Mouse (Mus musculus): ENCODE measurements around the gene Mto1. TPM values are rescaled to one million over a fixed set of nuclear protein-coding genes. Genes with fewer than 3 reads are reported as not detected.
"Not testable (repeated sequence)": the region's sequence is repeated elsewhere in the genome, so short reads cannot be mapped to it uniquely, and the experiment has no call there.

The Mto1 gene
- total RNA-seq, 2 experiments from 2014 or later: 24.5 to 25.5 TPM

DNA sequence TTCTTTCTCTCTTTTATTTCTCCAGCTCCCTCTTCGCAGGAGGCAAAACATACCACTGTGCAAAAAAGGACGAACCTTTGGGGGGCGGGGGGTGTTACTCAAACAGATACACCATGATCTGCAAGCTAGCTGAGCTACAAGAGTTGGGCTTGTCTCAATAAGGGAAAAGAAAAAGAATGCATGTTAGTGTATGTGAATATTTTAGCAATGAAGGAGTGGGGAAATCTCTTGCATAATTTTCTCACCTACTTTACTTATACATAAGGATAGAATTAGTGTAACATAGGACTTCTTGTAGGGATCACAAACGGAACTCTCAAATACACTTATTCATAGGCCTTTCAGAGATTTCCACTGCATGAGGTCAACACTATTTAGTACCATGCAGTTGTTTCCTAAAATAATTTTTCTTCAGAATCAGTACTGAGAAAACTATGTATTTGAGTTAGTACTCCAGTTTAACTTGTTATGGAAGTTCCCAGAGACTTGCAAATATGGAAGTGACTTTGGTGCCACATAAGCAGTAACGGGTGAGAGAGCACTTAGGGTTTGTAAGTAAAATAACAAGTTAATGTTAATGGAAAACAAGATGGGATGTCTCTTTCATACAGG is 26.9 kb downstream of the Mto1 start:
- intact Hi-C loops (cut with DNase I): no loop called here
- no peak for DNase-seq (ENCODE audit: low spot score)

DNA sequence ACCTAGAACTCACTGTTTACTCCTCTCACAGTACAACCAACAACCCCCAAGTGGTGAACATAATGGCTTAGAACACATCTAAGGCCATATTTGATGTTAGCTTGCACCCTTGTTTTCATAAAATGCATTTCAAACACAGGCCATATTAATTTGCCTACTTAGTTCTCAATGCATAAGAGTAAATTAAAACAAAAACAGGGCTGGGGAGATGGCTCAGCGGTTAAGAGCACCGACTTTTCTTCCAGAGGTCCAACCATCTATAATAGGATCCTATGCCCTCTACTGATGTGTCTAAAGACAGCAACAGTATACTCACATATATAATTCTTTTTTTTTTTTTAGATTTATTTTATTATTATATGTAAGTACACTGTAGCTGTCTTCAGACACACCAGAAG is 27.4 kb downstream of the Mto1 start:
- no peak for DNase-seq (ENCODE audit: low spot score)
- intact Hi-C loops (cut with DNase I): no loop called here

DNA sequence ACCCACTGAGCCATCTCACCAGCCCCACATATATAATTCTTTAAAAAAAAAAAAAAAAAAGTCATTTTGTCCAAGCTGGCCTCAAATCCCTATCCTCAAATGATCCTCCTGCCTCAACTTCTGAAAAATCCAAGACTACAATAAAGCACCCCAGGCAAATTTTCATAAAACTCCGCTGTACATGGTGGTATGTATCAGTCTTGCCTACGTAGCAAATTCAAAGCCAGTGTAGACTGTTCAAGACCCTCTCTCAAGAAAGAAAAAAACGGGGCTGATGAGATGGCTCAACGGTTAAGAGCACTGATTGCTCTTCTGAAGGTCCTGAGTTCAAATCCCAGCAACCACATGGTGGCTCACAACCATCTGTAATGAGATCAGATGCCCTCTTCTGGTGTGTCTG is 27.9 kb downstream of the Mto1 start:
- DNase-seq (ENCODE audit: low spot score): no peak
- intact Hi-C loops (cut with DNase I): loop anchor here (2.0 kb wide), 2 partner anchors 27 to 77 kb away; partner anchors contain the start of genes Gm17324 and Mto1

DNA sequence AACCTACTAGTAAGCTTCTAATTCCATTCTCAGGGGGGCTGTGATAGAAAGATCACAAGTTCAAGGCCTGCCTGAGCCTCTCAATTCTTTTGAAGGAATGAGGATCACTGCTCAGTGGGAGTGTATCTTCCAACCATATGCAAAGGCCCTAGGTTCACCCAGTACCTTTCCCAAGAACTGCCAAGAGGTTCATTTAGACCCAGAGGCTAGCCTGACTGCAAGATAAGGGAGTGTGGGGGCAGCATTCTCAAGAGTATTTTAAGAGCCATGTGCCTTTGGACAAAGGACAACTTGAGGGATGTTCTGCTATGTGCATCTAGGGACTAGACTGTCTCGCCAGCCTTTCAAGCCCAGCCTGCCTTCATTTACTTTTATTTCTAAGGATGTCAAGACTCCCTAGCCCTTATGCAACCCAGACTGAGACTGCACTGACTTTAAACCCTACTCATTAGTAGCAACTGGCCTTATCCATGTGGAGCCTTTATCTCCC is 28.6 kb downstream of the Mto1 start:
- intact Hi-C loops (cut with DNase I): loop anchor here (2.0 kb wide), 2 partner anchors 28 to 76 kb away; partner anchors contain the start of genes Gm17324 and Mto1
- DNase-seq (ENCODE audit: low spot score): no peak

DNA sequence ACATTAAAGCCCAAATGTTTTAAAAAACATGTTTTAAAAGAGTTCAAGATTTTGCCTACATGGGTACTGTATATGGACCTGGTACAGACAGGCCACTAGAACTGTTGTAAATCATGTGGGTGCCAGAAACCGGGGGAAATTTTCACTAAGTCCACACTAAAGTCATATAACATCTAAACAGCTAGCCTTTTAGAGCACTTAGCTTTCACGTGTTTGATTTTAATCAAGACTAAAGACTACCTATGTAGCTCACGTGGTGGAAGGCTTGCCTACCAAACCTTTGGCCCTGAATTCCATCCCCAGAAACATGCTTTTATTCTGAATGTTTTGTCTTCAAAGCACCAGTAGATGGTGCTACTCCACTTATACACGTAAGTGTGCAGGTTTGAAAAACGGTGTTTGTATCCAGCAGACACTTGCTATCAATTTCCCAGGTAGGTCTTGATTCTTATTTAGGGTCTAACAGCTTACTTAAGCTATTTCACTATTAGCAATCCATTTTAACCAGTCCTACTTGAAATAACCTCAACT is 29.1 kb downstream of the Mto1 start:
- intact Hi-C loops (cut with DNase I): loop anchor here (2.0 kb wide), 2 partner anchors 28 to 76 kb away; partner anchors contain the start of genes Gm17324 and Mto1
- DNase-seq (ENCODE audit: low spot score): no peak

DNA sequence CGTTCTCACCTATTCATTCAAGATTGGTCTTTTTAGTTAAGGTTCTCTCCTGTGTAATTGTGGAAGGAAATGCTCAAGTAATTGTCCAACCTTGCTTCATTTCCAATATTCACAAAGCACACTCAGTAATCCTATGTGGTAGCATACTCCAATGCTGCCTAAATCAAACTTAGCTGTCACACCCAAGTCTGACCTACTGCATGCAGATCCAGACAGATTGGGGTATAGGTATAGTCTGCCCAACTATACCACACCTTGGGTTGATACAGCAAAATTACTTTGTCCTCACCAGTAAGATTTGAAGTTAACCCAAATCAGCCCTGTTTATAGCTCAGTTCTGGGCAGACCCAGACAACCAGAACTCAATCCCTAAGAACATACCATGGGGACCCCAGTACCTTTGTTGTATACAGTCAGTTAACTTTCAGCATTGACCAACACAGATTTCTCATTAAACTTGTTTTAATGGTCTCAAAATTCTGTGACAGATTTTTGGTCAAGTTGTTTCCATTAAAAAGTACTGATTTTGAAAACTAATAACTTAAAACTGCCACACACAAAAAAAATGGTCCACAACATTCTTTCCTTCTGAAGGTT is 30.1 kb downstream of the Mto1 start:
- DNase-seq (ENCODE audit: low spot score); intact Hi-C loops (cut with DNase I): not testable (repeated sequence)

DNA sequence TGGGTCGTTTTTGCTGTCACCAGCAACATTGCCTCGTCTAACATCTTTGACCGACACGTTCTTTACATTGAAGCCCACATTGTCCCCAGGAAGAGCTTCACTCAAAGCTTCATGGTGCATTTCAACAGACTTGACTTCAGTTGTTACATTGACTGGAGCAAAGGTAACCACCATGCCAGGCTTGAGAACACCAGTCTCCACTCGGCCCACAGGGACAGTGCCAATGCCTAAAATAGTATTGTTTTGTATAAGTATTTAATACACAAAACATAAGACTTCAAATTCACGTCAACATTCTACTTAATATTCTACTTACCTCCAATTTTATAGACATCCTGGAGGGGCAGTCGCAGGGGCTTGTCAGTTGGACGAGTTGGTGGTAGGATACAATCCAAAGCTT is 31.3 kb downstream of the Mto1 start:
- DNase-seq (ENCODE audit: low spot score); intact Hi-C loops (cut with DNase I): not testable (repeated sequence)

DNA sequence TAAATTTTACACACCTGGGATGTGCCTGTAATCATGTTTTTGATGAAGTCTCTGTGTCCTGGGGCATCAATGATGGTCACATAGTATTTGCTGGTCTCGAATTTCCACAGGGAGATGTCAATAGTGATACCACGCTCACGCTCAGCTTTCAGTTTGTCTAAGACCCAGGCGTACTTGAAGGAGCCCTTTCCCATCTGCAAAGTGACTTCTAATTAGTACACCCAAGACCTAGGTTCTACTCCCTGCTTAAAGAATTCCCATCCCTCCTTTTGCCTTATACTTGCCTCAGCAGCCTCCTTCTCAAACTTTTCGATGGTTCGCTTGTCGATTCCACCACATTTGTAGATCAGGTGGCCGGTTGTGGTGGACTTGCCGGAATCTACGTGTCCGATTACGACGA is 32.2 kb downstream of the Mto1 start:
- DNase-seq (ENCODE audit: low spot score): not testable (repeated sequence)
- intact Hi-C loops (cut with DNase I): loop anchor here (2.0 kb wide), 1 partner anchor 49 kb away; no protein-coding TSS in a partner anchor

DNA sequence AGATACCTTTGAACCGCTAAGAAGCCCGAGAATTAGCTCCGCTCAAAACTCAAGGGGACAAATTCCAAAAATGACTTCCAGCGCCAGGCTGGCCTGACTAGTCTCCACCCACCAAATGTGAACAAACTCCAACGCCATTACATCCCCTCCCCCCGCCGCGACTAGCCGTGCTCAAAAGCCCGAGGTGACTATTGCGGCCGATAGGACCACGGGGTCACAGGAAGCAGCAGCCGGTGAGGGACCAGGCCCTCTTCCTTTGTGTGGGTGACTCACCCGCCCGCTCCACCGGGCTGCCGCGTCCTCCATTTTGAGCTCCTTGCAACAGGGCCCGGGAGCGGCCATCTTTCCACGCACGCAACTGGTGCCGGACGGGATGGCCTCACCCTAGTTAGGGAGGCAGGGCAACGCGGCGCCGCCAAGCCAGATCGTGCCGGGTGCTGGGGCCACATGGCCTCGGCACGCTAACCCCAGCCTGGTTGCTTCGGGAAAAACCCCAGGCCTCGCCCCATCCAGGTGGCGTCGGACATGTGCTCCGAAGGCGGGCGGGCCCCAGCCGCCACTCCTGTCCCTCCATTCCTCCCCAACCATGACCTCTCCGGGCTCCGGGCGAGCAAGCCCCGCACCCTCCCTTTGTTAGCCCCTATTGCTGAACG is 32.8 kb downstream of the Mto1 start:
- DNase-seq (ENCODE audit: low spot score): peak; percentile 59
- intact Hi-C loops (cut with DNase I): loop anchor here (2.0 kb wide), 1 partner anchor 48 kb away; no protein-coding TSS in a partner anchor

DNA sequence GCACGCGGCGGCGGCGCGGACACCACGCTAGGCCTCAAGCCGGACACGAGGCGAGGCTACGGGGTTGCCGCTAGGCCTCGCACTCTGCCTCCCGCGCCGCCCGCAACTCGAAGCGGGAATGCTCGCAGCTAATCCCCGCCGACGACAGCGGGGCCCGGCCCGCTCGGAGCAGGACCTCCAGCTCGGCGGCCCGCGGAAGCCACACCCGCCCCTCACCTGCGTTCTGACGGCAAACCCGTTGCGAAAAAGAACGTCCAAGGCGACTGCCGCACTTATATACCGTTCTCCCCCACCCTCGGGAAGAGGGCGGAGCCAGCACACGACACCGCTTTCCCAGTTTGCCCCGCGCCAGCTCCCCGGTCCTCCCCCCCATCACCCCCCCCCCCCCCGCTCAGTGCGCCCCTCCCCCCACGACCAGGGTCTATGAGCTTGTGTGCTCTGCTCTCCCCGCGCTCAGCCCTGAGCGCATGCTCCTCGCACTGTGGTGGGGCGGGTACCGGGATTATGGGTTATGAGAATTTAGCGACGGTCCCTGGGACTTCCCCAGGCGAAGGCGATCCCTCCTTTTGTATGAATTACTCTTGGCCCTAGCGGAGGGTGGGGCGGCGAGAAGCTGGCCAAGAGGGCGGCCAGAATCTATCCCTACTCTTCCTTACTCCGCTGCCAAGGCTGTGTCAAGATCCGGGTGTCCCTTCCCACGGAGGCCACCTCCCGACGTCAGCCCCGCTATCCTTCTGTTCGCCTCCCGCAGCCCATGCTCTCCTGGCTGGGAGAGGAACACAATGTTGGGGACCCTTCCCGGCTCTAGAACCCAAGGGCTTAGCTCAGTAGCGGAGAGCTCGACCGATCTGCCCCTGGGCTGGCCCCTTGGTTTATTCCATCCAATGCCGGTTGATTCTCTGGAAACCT is 33.7 kb downstream of the Mto1 start:
- intact Hi-C loops (cut with DNase I): loop anchor here (2.0 kb wide), 1 partner anchor 47 kb away; no protein-coding TSS in a partner anchor
- DNase-seq (ENCODE audit: low spot score): peak; percentile 96

DNA sequence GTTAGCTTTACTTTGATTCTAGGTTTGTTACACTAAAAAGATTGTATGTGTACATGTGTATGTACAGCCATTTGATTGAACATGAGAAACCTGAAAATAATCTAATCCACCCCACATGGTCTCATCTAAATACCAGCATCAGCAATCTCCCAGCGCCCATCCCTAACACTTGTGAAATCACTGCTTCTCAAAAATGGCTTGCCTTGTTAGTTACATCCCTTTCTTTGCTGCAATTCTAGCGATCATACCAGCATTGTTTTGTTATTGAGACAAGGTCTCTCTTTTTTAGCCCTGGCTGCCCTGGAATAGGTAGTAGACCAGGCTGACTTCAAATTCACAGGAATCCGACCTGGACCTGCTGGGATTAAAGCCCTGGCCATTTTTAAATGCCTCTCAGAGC is 34.4 kb downstream of the Mto1 start:
- DNase-seq (ENCODE audit: low spot score): no peak
- intact Hi-C loops (cut with DNase I): no loop called here

DNA sequence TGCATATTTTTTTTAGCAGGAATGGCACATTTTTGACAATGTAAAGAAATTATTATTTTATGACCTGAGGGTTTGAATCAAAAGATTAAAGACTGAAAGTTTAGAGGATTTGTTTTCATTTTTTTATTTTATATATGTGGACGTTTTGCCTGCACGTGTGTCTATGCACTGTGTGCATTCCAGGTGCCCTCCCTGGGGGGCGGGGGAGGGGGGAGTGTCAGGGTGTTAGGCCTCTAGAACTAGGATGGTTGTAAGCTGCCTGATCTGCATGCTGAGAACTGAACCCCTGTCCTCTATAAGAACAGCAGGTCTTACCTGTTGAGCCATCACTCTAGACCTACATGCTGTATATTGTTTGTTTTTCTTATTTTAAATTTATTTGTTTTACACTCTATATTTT is 36.7 kb downstream of the Mto1 start:
- intact Hi-C loops (cut with DNase I): no loop called here

DNA sequence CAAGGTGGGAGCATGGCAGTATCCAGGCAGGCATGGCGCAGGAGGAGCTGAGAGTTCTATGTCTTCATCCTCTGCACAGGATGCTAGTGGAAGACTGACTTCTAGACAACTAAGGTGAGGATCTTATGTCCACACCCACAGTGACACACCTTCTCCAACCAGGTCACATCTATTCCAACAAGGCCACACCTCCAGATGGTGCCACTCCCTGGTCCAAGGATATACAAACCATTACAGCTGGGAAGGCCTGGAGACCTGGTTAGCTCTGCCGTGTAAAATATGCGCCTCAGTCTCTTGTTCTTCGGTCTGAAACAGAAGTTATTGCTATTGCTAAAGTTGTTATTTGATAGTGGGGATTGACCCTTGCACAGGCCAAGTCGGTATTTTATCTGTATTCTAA is 40.0 kb downstream of the Mto1 start:
- intact Hi-C loops (cut with DNase I): loop anchor here (2.0 kb wide), 1 partner anchor 39 kb away; no protein-coding TSS in a partner anchor
- DNase-seq (ENCODE audit: low spot score): not testable (repeated sequence)

More for the DNA sequence above, 36.7 kb downstream of the Mto1 start:
- DNase-seq (ENCODE audit: low spot score): no peak

DNA sequence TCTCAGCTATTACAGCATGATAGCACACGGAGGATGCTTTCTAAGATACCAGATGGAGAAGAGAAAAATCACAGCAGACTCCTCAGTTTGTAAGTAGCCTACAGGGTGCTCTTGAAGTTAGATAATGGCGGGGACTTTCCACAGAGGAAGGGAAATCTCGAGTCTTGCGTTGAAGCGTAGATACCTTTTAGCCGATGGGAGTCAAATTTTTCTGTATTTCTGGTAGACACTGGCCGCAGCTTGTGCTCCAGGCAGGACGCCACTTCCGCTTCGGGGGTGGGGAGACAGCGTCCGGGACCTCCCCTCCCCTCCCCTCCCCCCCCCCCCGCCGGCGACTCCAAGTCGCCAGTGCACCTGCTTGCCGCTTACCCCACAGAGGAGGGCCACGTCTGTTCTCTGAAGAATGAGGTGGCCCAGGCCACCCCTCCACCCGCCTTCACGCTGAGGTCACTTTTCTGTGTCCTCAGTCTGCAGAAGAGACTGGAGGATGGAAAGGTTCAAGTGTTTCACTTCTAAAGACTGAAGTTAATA is 40.9 kb downstream of the Mto1 start, which contains the start of gene Eef1a1:
Gene Eef1a1 (minus strand): TSS at position 262 of the 531 bp plus-strand sequence.
- peak; percentile 20 for DNase-seq (ENCODE audit: low spot score)
- intact Hi-C loops (cut with DNase I): loop anchor here (2.0 kb wide), 1 partner anchor 38 kb away; no protein-coding TSS in a partner anchor

DNA sequence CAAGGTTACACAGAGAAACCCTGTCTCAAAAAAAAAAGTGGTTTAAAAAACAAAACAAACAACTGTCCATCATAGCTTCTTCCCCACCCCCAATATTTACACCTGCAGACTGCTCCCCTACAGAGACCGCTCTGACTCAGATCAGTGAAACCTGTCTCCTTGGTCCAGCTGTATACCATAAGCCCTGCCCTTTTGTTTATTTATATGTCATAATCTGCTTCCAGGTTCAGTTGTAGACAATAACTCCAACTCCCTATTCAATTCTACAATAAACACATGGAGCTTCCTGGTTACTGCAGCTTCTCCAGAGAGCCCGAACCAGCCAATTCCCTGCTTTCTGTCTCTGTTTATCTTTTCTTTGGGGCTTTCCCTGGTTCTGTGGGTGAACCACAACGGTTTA is 43.2 kb downstream of the Mto1 start:
- DNase-seq (ENCODE audit: low spot score): no peak
- intact Hi-C loops (cut with DNase I): no loop called here

DNA sequence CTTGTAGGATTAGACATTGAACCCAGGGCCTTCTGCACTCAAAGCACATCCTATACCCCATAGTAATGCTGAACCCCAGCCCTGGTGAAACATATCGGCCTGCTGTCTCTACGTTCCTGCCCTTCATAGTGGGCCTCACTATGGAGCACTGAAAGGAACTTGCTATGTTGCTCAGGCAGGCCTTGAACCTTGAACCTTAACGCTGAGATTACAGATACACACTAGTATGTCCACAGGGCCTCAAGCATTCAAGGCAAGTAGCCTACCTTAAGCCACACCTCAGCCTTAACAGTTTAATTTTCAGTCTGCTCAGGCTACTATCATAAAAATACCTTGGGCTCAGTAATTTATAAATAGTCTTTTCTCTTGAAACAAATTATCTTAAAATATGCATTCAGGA is 44.2 kb downstream of the Mto1 start:
- intact Hi-C loops (cut with DNase I): no loop called here
- no peak for DNase-seq (ENCODE audit: low spot score)

DNA sequence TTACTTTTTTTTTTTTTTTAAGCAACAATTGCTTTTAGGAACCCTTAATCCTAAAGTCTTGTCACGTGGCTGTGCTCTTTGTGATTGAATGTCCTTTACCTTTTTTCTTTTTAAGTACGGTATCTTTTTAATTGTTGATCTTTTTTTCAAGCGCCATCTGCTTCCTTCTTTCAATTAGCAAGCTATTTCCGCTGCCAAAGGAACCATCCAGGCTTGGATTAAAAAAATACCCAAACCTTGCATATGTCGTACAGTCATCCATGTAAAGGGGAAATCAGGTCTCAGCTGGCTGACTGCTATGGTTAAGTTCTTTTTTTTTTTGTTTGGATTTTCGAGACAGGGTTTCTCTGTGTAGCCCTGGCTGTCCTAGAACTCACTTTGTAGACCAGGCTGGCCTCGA is 45.2 kb downstream of the Mto1 start:
- intact Hi-C loops (cut with DNase I): no loop called here
- DNase-seq (ENCODE audit: low spot score): no peak

DNA sequence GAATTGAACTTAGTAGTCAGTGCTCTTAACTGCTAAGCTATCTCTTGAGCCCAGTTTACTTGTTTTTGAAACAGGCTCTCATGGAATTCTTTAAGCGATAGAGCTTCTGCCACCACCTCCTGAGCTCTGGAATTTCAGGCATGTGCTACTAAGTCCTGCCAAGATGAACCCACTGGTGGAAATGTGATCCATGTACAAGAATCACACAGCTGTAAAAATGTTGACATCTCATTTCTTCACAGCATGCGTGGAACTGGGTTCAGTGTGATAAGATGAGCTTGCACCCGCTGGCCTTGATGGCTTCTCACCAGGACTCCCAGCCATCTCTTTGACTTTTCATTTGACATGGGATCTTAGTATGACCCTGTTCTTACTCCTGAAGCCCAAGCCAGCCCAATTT is 52.4 kb downstream of the Mto1 start:
- intact Hi-C loops (cut with DNase I): no loop called here
- no peak for DNase-seq (ENCODE audit: low spot score)

DNA sequence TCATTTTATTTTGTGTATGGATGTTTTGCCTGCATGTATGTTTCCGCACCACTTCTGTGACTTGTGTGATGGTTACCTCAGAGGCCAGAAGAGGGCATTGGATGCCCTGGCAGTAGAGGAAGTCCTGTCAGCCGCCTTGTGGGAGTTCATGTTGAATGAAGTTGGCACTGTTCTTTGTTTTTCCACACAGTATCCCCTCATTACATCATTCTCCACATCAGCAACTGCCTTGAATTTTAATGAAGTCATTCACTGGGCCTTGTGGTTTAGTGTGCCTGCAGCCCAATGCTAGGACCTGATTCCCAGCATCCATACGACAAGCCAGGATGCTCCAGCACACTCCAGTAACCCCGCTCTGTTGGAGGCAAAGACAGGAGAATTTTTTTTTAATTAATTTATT is 53.3 kb downstream of the Mto1 start:
- no peak for DNase-seq (ENCODE audit: low spot score)

More for the DNA sequence above, 53.3 kb downstream of the Mto1 start:
- intact Hi-C loops (cut with DNase I): no loop called here

All from heart, postnatal 25 days (tissue).